Mouse (Mus musculus) activated CD4-positive, CD25-positive, alpha-beta regulatory T cell, adult 4 months (primary cell): Measurements from ENCODE around the gene Zfp366. TPM values are rescaled to one million over a fixed set of nuclear protein-coding genes. Genes with fewer than 3 reads are reported as not detected.

ENCODE experiments used
- polyA plus RNA-seq, 2 experiments: library from polyadenylated mRNA; unstranded; fragments of 100-300 nt; shearing (Covaris generic); gene quantifications; one replicate each; pipeline ENCODE4 v1.2.1; 2017

The Zfp366 gene
- polyA plus RNA-seq, 2 experiments from 2014 or later = not detected

Other genes starting within 250 kb of the Zfp366 start
- gene 1700024P04Rik, start 200.3 kb upstream of the Zfp366 start, polyA plus RNA-seq = not detected
- gene Ptcd2, start 159.9 kb downstream of the Zfp366 start, polyA plus RNA-seq = 10 to 100 TPM; 59.4 to 61.3 TPM
- gene Mrps27, start 160.0 kb downstream of the Zfp366 start, polyA plus RNA-seq = 10 to 100 TPM; 18.5 to 23.3 TPM